Mouse (Mus musculus): ENCODE data around the gene Rell1.

DNA sequence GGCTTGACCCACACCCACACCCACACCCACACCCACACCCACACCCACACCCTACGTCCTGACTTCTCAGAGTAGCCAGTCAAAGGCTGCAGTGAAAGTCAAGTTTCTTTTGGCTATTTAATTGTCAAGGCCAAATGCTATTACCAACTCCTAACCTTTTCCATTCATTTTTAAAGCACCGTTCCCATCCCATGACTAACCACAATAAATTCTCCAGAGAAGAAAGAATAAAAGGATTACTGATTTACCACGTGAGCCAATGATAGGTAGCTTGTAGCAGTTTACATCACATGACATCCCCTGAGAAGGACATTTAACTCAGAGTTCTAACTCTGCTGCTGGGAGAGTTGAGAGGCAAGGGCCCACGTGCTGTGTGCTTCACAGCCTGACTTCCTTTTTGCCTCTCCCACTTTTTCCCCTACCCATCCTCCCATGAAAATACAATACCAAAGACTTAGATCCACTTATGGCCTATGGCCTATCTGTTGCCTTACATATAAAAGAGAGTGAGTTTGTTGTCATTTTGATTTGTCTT is 37.8 kb downstream of the Rell1 start:
- TF ChIP-seq CTCF (IDR thresholded peaks at IDR 0.05; ENCODE audit: low read depth, low read length) (no peak), POLR2A (IDR thresholded peaks at IDR 0.05; ENCODE audit: extremely low read depth, insufficient read depth, low read length) (no peak)
